Mouse (Mus musculus) c-Kit-negative CD71-positive TER-119-positive erythroid progenitor cells, embryonic 14.5 days (primary cell): ENCODE data around the gene Cyp2d10.
"Not testable (repeated sequence)": the region's sequence is repeated elsewhere in the genome, so short reads cannot be mapped to it uniquely, and the experiment has no call there.

Experiments
- DNase-seq: peaks from one replicate; pipeline ENCODE4 v3.0.0-alpha.2; 2013; ENCODE audit warnings: low read depth, low spot score

Gene Cyp2d10

DNA sequence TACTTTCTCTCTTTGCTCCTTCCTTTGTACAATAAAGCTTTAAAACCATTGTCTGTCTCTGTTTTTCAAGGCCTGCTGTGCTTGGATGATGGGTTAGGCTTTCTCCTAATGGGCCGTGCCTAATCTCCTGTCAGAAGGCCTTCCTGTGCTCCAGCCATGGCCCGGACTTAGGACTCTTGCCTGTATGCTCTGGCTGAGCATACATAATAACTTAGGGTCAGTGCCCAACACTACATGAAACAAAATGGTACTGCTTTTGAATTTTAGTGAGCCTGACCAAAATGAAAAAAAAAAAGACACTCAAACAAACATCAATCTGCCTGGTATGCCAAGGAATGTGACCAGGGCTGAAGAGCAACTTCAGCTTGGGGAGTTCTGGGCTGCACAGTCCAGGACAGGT lies 5.5 kb downstream of the Cyp2d10 start:
- DNase-seq: no peak

DNA sequence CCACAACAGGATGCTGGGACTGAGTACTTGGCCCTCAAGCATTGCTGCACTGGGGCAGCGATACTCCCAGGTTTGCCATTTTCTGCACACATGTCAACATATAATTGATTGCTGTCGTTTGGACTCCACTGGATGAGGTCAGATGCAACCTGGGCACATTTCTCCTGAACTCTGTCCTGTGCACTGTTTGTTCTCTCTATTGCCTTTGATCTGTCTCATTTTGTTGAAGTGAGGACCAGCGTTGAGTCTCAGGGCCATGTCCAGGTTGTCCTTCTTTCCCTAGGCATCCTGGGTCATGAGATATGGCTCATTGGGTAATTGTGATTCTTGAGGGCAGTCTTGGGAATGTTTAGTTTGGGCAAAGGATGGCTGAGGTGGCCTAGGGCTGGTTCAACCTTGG lies 11.0 kb downstream of the Cyp2d10 start:
- DNase-seq: not testable (repeated sequence)

DNA sequence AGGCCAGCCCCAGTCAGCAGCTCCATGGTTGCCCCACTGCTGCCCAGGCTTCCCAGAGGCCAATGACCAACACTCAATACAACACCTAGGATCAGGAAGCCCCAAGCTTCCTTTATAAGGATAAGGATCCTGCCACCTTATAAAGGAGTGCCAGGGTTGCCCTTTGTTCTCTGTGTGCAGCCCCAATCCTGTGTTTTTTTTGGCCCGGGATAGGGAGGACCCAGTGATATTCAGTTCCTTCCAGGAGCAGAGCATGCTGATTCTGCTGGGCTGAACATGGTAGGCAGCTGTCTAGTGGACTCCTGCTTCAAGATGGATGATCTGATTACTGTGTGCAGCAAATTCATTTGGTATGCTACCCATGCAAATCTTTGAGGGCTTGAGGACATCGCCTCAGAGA lies 13.1 kb downstream of the Cyp2d10 start, which contains the start of gene Cyp2d11:
Gene Cyp2d11, minus strand, starts transcription at position 101 of the 400 bp plus-strand sequence.
- not testable (repeated sequence) for DNase-seq

DNA sequence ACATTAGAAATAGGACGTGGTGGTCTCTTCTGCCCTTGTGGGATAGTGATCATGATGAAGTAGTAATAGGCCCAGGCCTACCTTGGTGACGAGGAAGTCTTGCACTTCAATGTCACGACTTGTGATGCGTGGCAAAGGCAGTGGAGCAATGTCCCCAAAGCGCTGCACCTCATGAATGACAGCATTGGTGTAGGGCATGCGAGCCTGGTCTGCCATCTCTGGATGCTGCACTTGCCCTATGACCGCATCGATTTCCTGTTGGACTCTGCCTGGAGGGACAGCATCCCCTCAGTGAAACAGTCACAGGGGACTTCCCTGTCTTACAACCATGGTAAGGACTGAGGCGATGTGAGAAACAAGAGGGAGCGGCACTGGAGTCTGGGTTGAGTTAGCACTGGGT lies 17.1 kb downstream of the Cyp2d10 start:
- DNase-seq: not testable (repeated sequence)

DNA sequence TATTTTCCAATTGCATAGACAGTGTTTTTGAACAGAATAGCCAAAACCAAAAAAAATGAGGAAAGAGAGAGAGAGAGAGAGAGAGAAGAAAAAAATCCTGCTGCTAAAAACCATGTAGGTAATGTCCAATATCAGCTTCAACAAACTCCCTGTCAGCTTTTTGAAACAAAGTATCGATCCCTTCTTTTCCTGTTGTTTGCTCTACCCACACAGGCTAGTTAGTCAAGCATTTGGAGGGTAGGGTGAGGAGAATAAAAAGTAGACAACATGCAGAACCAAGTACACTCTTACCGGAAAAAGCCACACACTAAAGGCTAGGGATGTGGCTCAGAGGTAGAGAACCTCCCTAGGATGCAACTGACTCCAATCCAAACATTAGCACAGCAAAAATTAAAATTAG lies 21.3 kb downstream of the Cyp2d10 start:
- no peak for DNase-seq

DNA sequence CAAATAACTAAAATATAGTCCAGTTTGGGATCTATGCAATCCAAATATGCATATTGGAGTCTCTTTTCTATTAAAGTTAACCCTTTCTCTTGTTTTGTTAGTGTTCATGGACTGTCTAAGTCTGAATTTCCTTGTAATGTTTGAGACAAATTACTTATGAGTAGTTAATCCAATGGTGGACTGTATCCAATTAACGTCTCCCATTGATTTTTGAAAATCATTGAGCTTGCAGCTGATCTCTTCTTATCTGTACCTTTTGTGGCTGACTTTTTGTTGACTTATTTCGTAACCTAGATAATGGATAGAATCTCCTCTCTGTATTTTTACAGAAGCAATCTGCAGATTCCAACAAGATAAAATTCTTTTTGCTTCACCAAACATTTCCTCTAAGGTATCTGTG lies 24.6 kb downstream of the Cyp2d10 start:
- no peak for DNase-seq

DNA sequence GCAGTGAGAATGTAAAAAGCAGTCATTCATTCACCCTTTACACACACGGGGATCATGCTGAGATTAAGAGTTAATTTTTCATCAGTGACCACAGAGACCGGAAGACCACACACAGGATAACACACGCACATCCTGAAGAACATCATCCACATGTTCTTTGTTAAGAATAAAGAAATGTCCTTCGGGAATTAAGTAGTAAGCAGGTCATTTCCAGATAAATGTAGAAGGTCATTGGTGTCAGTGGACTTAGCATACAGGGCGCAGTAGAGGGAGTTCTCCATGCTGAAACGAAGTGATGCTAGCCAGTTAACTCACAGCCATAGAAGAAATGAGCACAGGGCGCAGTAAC lies 26.3 kb downstream of the Cyp2d10 start:
- no peak for DNase-seq

DNA sequence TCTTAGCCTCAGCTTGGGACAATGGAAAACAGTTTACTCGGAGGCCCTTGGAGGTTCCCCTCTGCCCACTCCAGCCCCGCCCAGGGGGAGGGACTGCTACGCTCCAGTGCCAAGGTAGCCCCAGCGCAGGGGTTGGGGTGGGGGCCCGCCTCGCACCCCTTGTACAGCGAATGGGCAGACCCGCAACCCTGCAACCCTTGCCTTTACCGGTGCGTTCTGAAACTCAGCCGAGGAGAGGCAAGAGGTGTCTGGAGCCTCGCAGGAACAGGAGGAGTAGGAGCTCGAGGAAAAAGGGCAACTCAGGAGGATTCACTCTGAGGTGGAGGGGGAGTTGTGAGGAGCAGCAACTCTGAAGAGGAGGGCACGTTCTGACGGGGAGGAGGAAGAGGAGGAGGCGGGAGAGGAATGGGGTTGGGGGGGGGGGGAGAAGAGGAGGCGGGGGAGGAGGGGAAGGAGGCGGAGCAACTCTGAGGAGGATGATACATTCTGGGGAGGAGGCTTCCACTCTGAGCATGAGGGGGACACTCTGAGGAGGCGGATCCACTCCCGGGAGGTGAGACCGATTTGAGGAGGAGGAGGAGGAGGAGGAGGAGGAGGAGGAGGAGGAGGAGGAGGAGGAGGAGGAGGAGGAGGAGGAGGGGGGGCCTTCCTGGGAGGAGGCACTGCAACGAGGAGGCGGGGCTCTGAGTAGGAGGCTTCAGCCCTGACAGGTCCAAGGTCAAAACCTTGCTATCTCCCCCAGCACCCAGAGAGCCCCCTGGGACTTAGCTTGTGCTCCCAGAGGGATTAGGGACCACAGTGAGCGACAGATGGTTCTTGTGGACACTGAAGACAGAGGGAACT lies 26.9 kb downstream of the Cyp2d10 start, which contains the start of gene Cyp2d22:
Gene Cyp2d22, minus strand, starts transcription at position 390 of the 843 bp plus-strand sequence.
- no peak for DNase-seq

DNA sequence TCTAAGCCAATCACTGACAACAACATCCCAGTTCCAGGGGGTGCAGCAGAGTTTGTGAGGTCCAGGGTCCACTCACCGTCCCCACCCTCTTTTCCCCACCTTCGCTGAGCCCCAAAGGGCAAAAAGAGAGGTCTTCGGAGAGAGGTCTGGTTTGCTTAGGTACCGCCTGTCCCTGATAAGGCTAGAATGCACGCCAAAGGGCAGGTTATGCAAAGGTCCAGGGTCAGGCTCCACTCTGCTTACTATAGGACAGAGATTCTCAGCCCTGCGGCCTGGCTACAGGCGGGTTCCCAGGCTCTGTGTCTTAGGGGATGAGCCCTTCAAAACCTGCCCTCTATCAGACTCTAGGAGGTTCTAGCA lies 27.5 kb downstream of the Cyp2d10 start:
- DNase-seq: no peak

DNA sequence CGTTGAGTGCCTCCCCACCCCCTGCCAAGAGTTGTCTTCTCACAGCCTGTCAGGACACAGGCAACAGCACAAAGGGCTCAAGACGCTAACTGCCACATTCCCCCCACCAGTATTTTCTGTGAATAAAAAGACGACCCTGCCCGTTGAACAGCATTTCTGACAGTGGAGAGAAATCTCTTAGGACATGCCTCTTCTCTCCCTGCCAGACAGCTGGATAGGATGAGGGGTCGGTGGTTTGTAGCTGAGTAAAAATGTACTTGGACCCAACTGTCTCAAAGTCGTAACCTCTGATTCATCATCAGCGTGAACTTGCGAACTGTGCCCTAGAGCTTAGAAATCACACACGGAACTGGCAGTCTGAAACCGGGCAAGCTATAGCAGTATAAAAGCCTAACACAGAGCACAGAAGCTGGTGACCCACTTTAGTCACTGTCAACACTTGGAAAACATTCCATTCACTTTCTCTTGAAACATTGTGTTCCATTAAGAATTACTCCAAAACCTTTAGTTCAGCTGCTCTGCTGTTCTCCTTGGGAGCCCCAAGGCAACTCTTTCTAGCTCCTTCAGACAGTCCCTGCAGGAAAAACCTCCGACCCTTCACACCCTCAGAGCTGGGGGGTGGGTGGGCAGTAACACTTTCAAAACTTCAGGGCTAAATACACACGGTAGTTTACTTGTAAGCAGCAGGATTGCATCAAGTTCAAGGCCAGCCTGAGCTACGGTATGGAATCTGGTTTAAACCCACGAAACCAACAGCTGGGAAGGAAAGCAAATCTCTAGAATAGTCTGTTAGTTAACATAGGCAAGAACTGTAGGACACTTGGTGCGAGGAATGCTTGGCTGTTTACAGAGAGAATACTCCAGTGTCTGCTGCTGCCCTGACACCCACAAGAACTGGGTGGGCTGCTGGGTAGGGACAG lies 28.5 kb downstream of the Cyp2d10 start:
- no peak for DNase-seq

DNA sequence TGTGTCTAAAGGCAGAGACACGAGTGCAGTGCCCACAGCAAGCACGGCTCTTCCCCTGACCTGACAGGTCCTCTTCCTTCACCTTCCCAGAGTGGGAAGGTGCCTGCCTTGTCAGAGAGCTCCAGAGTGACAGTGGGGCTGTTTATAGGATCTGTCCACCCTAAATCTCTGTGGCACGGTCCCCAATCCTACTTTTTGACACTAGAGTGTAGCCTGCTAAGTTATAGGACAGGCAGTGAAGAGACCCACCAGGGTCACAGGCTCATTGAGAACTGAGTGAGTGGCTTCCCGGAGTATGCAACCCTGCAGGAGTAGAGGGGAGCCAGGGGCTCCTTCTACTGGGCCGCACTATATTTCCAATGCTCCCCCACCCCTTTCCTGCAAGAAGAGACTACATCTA lies 29.3 kb downstream of the Cyp2d10 start:
- no peak for DNase-seq

DNA sequence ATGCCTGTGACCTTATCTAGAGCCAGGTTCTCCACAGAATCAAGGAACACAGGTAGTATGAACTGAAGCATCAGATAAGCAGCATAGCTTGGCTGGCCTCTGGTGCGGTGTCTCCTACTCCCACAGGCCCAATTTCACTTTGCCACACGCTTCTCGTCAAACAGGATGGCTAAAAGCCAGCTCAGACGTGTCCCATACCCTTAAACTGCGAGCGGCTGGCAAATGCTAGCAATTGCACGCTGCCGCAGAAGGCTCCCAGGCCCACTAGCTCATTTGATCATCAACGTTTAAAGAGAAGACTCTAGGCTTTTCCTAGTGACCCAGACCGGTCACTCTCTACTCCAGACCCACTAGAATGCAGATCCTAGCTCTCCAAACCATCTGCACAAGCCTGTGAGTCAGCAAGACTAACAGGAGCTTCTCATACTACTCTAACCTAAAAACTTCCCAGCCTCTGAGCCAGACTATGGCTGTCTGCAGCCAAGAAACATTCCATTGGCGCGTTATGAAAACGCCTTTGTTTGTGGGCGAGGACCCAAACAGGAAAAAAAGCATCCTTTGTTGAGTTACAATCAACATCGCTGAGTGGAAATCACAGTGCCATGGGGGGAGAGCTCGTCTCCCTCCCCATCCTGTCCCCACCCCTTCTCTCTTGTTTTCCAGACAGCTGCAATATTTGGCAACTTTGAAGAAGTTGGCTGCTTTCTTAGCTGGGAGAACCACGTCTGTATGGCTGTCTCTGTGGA lies 30.4 kb downstream of the Cyp2d10 start:
- DNase-seq: no peak

DNA sequence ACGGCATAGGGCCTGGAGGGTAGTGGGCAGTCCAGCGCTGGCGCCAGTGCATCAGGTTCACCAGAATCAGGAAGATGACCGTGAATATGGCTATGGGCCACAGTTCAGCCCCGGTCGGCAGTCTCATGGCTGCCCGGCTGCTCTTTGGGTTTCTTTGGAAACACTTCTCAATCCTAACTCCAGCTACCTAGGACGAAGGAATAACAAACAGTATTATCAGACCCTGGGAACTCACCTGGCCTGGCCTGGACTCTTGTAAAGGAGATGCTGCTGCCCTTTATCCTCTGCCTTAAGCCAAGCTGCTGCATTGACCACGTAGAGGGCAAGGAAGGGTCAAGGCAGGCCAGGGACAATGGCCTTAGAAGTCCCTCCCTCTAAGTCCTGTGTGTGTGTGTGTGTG lies 31.1 kb downstream of the Cyp2d10 start:
- no peak for DNase-seq

DNA sequence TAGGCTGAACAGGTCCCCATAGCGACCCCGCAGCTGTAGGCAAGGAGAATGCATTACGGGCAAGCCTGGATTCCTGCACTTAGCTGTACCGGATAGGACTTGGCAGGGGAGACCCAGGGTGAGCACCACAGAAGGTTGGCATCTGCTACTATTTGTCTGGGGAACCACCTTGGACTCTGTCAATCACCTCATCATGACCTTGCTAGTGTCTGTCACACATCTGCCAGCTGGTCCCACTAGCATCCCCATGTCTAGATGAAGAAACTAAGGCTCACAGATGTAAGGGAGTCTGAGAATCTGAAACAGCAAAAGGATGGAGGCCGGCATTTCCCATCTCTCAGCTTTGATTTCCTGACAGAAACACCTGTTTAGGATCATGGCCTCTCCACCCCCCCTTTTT lies 32.6 kb downstream of the Cyp2d10 start:
- DNase-seq: no peak

DNA sequence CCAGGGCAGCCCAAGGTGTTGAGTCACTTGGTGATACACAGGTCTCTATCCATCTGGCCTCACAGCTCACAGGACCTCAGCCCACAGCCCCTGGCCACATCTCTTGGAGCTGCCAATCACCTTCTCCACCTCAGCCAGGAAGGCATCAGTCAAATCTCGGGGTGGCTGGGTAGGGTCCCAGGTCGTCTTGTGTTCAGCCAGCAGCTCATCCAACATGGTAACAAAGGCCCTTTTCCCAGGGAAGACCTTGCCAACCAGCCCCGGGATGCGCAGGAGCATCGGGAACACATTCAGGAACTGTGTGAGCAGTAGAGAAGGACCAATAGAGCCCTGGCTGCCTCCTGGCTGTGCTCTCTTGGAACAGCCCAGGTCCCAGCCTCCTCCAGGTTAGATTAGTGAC lies 34.0 kb downstream of the Cyp2d10 start:
- DNase-seq: no peak

DNA sequence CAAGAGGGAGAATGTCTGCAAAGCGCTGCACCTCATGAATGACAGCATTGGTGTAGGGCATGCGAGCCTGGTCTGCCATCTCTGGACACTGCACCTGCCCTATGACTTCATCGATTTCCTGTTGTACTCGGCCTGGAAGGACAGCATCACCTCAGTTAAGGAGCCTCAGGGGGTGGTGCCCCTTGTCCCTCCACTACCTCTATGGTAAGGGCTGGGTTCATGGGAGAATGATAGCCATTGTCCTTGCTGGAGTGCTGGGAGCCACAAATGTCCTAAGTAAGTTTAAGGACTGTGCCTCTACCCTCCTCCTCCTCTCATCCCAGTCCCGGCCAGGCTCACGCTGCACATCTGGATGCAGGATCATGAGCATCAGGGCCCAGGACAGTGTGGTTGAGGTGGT lies 34.5 kb downstream of the Cyp2d10 start:
- no peak for DNase-seq

DNA sequence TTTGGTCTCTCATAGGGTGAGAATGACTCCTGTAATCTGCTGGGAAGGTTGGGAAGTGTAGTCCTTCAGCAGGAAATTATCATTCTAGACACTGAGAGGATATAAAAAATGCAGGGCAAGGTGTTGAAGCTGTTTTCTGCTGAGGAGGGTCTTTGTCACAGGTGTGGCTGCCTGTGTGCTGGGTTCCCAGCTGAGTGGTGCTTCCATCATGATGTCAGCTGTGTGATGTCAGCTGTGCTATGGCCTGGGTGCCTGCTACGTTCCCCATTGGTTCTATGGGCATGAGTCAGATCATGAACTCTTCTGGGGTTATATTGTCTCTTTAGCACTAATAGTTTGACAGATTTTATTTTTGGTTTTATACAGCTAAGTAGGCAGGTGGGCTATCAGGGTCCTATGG lies 38.1 kb downstream of the Cyp2d10 start:
- DNase-seq: no peak

DNA sequence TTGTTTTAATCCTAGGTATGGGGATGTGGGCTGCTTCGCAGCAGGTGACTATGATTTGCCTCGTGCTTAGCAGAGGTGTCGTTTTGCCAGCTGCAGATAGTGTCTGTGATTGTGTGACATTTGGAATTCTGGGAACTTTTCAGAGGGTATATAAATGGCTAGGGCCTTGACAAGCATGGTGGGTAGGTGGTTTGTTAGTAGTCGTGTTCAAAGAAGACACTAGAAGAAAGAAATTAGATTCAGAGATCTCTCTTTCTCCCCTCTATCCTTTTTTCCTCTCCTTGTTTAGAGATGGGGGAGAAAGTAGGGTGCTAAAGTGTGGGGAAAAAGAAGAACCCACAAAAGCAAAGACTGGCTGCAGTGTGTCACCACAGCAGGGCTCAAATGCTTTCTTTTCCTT lies 38.8 kb downstream of the Cyp2d10 start:
- DNase-seq: no peak

DNA sequence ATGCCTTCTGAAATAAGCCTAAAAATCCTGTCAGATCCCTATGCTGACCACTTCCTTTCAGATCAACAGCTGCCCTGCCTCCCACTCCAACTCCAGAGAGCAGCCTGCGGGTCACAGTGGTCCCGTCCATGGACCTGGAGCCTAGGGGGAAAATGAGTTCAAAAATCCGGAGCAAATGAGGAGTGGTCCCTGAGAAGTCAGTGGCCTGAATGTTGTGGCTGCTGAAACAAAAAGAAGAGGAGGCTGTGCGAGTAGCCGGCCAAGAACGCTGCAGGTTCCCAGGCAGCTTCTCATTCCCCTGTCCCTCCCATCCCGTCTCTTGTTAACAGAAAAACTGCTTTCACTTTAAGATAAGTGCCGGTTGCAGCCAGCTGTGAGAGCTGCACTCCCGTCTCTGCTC lies 42.4 kb downstream of the Cyp2d10 start:
- not testable (repeated sequence) for DNase-seq

DNA sequence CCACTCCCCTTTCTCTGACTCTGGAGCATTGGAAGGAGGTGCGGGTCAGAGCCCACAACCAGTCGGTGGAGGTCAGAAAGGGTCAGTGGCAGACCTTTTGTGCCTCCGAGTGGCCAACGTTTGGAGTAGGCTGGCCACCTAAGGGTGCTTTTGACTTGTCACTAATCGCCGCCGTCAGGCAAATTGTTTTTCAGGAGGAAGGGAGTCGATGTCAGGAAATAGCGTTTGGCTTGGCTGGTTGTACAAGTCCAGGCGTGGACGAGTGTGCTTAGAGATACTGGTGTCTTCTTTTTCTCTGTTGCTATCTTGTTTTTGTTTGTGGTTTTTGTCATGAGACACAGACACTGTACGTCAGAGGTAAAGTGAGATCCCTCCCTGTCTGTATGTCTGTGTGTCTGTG lies 43.2 kb downstream of the Cyp2d10 start:
- DNase-seq: not testable (repeated sequence)

DNA sequence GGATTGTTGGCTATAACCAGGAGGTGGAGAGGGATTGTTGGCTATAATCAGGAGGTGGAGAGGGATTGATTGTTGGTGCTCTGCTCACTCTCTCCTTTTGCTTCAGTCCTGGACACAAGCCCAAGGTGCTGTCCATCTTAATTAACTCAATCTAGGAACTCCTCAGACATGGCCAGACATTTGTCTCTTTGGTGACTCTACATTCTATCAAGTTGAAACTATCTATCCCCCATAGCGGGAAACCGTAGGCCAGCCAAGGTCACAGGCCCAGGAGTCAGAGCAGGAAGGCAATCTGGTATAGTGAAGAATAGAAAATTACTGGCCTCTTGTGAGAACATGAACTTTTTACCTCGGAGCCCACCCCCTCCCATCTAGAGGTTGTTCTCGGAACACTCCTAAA lies 44.8 kb downstream of the Cyp2d10 start:
- no peak for DNase-seq

DNA sequence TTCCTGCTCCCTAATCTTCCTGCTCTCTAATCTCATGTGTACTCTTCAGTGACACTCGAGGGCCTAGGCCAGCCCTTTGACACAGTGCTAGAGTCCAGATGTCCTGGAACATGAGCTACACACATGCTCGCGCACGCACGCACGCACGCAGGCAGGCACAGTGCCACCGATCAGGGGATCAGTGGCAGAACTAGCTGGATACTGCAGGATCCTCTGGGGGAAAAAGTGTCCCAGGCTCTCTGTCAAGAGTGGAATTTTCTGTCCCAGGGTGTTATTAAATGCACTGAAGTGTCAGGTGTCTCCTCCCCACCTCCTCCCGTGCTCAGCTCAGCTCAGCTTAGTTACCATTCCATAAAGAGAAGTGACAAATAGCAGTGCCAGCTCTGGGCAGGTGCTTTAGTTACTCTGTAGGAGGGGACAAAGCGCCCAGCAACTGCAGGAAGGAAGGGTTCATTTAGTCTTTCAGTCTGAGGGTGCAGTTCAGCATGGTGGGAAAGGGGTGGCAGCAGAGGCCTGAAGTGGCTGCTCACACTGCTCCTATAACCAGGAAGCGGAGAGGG lies 45.5 kb downstream of the Cyp2d10 start:
- no peak for DNase-seq
